Mouse (Mus musculus) G1E (cell line): ENCODE measurements around the gene Cat. TPM values are rescaled to one million over a fixed set of nuclear protein-coding genes. Genes with fewer than 3 reads are reported as not detected.
A peak's percentile ranks its signal among the peaks of the same experiment; 100 is the strongest.

Experiments
- ATAC-seq: 2 replicates; pipeline ENCODE4 v1.8.0; 2016; ENCODE audit warnings: mild to moderate bottlenecking; ENCODE audit not compliant: insufficient number of reproducible peaks, poor library complexity, low FRiP score, severe bottlenecking; ENCODE audit errors: extremely low read depth
- DNase-seq: peaks from one replicate; pipeline ENCODE4 v3.0.0; 2012; ENCODE audit warnings: low spot score
- H3K27me3 ChIP-seq: 2 replicates; pipeline ENCODE4 v1.6.1; 2012; ENCODE audit warnings: mild to moderate bottlenecking, low read length, inconsistent platforms; ENCODE audit not compliant: insufficient read depth
- H3K36me3 ChIP-seq: replicated peaks from 2 replicates; pipeline ENCODE3; 2012; ENCODE audit warnings: mild to moderate bottlenecking, inconsistent platforms
- H3K4me1 ChIP-seq: 2 replicates; pipeline ENCODE4 v1.6.1; 2012; ENCODE audit warnings: low read depth, low read length, inconsistent platforms, mixed read lengths; ENCODE audit not compliant: insufficient read depth
- H3K4me3 ChIP-seq: 2 replicates; pipeline ENCODE4 v1.5.1; 2012; ENCODE audit warnings: low read depth, mild to moderate bottlenecking, inconsistent platforms, low read length, moderate library complexity, mixed read lengths
- H3K9me3 ChIP-seq: replicated peaks from 2 replicates; pipeline ENCODE4 v1.6.1; 2012; ENCODE audit warnings: inconsistent platforms
- CTCF ChIP-seq: IDR thresholded peaks from 2 replicates; pipeline ENCODE4 v1.5.1; 2012; ENCODE audit warnings: low read depth, low read length, inconsistent platforms, mixed read lengths
- GATA1 ChIP-seq: IDR thresholded peaks from 2 replicates; pipeline ENCODE4 v1.6.1; 2012; ENCODE audit warnings: borderline replicate concordance, low read length, inconsistent platforms, mixed read lengths
- GATA2 ChIP-seq: IDR thresholded peaks from 2 replicates; pipeline ENCODE4 v1.6.1; 2012; ENCODE audit warnings: low read depth, low read length, inconsistent platforms, borderline replicate concordance
- POLR2AphosphoS5 ChIP-seq: IDR thresholded peaks from 2 replicates; pipeline ENCODE4 v1.6.1; 2012; ENCODE audit warnings: low read depth, low read length, inconsistent platforms; ENCODE audit not compliant: insufficient replicate concordance
- TAL1 ChIP-seq: conservative IDR thresholded peaks from 2 replicates; pipeline ENCODE4 v1.6.1; 2012; ENCODE audit warnings: low read depth, low read length, inconsistent platforms, mixed read lengths
- polyA plus RNA-seq: library from polyadenylated mRNA; stranded (reverse); fragments of >175 nt; gene quantifications from 2 replicates; pipeline ENCODE4 v1.2.3, GENCODE M21; 2012
- total RNA-seq, 2 experiments: library from RNA; stranded (forward) in 1 of 2; stranded (reverse) in 1 of 2; fragments of 200-1000 nt in 1 of 2; fragments of >200 nt in 1 of 2; fragmentation: Nextera tagmentation in 1 of 2; gene quantifications; 2 replicates each; pipeline ENCODE4 v1.2.3; 2014 to 2017

Cat gene
- total RNA-seq (2014; fragmentation: Nextera tagmentation), result 325 and 382 TPM in 2 replicates
- total RNA-seq (2017), result 114 and 122 TPM in 2 replicates
- 135 and 144 TPM in 2 replicates for polyA plus RNA-seq

- Histone ChIP-seq H3K4me1 (peaks cover 49% of the 10 kb centered on the region), H3K27me3 (peaks cover 3% of the 10 kb centered on the region; the same call in 1 of the 2 replicates), H3K9me3 (no peaks in the 10 kb centered on the region), H3K4me3 (peak within 1 kb of the TSS; percentile 95), H3K36me3 (peaks cover 20% of the 10 kb centered on the region)
- peak; percentile 99 for DNase-seq
- TF ChIP-seq TAL1 (no peak), POLR2AphosphoS5 (no peak), GATA1 (no peak), GATA2 (no peak), CTCF (no peak)
- ATAC-seq, result peak; percentile 89
Observed at GRCm38 (mm10) chr2:103484617-103485401, at the start of gene Cat. TSS of gene Cat (minus strand) at chr2:103485160.

- Histone ChIP-seq H3K27me3 (peaks cover 8% of the 10 kb centered on the region), H3K4me3 (no peak overlapping the region), H3K9me3 (no peaks in the 10 kb centered on the region), H3K4me1 (no peaks in the 10 kb centered on the region), H3K36me3 (no peaks in the 10 kb centered on the region)
- TF ChIP-seq POLR2AphosphoS5, result no peak
- ATAC-seq (no peak), DNase-seq (no peak)
Observed at GRCm38 (mm10) chr2:103525596-103525995, 40.6 kb upstream of the Cat start.

DNA sequence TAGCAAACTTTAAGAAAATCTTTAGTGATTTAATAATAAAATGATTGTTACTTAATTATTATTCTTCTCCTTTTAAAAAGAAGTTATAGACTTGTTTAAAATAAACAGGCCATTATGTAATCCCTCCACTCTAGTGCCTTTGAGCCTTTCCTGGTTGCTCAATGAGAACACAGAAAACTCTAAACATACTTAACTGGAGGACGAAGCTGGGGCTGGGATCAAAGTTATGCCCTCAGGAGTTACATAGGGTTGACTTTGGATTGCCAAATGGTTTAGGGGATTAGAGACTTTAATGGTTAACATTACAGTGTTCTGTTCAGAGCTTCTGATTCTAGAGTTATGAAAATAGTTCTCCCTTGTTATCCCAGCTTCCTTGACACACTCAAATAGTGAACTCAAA lies 31.5 kb upstream of the Cat start:
- no peaks in the 10 kb centered on the region for H3K9me3 ChIP-seq
- ATAC-seq (no peak), DNase-seq (no peak)
- no peak overlapping the region for H3K4me3 ChIP-seq
- no peaks in the 10 kb centered on the region for H3K36me3 ChIP-seq
- TF ChIP-seq GATA1 (no peak), POLR2AphosphoS5 (no peak), TAL1 (no peak), GATA2 (no peak)
- no peaks in the 10 kb centered on the region for H3K4me1 ChIP-seq
- H3K27me3 ChIP-seq, result peaks cover 7% of the 10 kb centered on the region

DNA sequence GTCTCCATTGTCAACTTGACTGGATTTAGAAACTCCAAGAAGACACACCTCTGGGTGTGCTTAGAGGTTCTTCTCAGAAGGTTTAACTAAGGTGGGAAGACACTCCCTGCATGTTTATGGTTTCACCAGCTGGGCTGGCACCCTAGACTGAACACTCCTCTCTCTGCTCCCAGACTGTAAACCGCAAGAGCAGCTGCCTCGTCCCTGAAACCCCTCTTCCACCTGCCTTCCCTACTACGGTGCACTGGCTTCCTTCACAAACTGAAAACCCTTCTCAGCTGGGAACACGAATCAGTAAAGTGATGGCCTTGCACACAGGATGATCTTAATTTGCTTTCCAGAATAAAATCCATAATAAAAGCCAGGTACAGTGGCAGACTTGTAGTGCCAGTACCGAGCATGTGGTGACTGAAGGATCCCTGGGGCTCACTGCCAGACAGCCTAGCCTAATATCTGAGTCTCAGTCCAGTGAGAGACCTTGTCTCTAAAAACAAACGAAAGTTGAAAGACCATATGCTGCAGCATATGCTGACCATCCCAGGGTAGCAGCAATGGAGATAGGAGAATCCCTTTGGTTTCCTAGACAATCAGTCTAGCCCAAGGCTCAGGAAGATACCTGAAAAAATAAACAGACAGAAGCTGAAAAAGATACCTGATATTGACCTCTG lies 30.7 kb upstream of the Cat start:
- H3K9me3 ChIP-seq, result no peaks in the 10 kb centered on the region
- TF ChIP-seq GATA1 (no peak), GATA2 (no peak), CTCF (no peak), TAL1 (no peak), POLR2AphosphoS5 (no peak)

GRCm38 (mm10) chr2:103512066-103512795 lies 27.3 kb upstream of the Cat start:
- Histone ChIP-seq H3K4me1 (no peaks in the 10 kb centered on the region), H3K9me3 (no peaks in the 10 kb centered on the region), H3K27me3 (peaks cover 7% of the 10 kb centered on the region), H3K36me3 (no peaks in the 10 kb centered on the region), H3K4me3 (no peak overlapping the region)
- no peak for DNase-seq
- no peak for TF ChIP-seq GATA1
- no peak for ATAC-seq

More for the DNA sequence above, 30.7 kb upstream of the Cat start:
- no peak for DNase-seq
- Histone ChIP-seq H3K36me3 (no peaks in the 10 kb centered on the region), H3K4me1 (no peaks in the 10 kb centered on the region), H3K4me3 (no peak overlapping the region), H3K27me3 (peaks cover 7% of the 10 kb centered on the region)
- ATAC-seq, result no peak

GRCm38 (mm10) chr2:103511631-103512030 lies 26.7 kb upstream of the Cat start:
- ATAC-seq, result no peak

More at GRCm38 (mm10) chr2:103511631-103512030, 26.7 kb upstream of the Cat start:
- Histone ChIP-seq H3K4me1 (no peaks in the 10 kb centered on the region), H3K27me3 (peaks cover 7% of the 10 kb centered on the region), H3K9me3 (no peaks in the 10 kb centered on the region), H3K4me3 (no peak overlapping the region), H3K36me3 (no peaks in the 10 kb centered on the region)
- no peak for DNase-seq
- TF ChIP-seq GATA2 (no peak), TAL1 (no peak), CTCF (no peak), GATA1 (no peak), POLR2AphosphoS5 (no peak)
